Mouse (Mus musculus) testis, postnatal 10 days (tissue): Measurements from ENCODE around the gene Igfbp7.

Source experiments
- DNase-seq: peaks from one replicate; pipeline ENCODE4 v3.0.0; 2021; ENCODE audit warnings: low spot score

Igfbp7 gene

GRCm38 (mm10) chr5:77349971-77350658, 57.7 kb downstream of the Igfbp7 start:
- DNase-seq = no peak

GRCm38 (mm10) chr5:77348901-77349300, 58.9 kb downstream of the Igfbp7 start:
- DNase-seq = no peak

GRCm38 (mm10) chr5:77340033-77340432, 67.8 kb downstream of the Igfbp7 start:
- no peak for DNase-seq

- no peak for DNase-seq
Measured at GRCm38 (mm10) chr5:77330154-77330553, 77.7 kb downstream of the Igfbp7 start.

GRCm38 (mm10) chr5:77324936-77325335, 82.9 kb downstream of the Igfbp7 start:
- no peak for DNase-seq

- no peak for DNase-seq
Measured at GRCm38 (mm10) chr5:77314986-77315385, 92.9 kb downstream of the Igfbp7 start.

- no peak for DNase-seq
Measured at GRCm38 (mm10) chr5:77314206-77314605, 93.6 kb downstream of the Igfbp7 start.

GRCm38 (mm10) chr5:77309924-77310772, 97.7 kb downstream of the Igfbp7 start, which contains the start of the genes Noa1 and Polr2b:
Gene Noa1 (minus strand): TSS chr5:77310084.
Gene Polr2b (plus strand): TSS chr5:77310147.
- DNase-seq = peak; percentile 99

GRCm38 (mm10) chr5:77309051-77309906, 98.6 kb downstream of the Igfbp7 start:
- DNase-seq = peak; percentile 54

- no peak for DNase-seq
Measured at GRCm38 (mm10) chr5:77307821-77308553, 99.9 kb downstream of the Igfbp7 start.

GRCm38 (mm10) chr5:77301296-77301903, 106.4 kb downstream of the Igfbp7 start:
- no peak for DNase-seq

GRCm38 (mm10) chr5:77299486-77299885, 108.4 kb downstream of the Igfbp7 start:
- DNase-seq = no peak
